Mouse (Mus musculus) ES-Bruce4 (cell line): Measurements from ENCODE around the gene Plcb1.

Source experiments
- CTCF ChIP-seq: IDR thresholded peaks from one replicate; pipeline ENCODE4 v1.8.1; 2011; ENCODE audit warnings: low read depth, low read length
- EP300 ChIP-seq: IDR thresholded peaks from 2 replicates; pipeline ENCODE4 v1.6.1; 2011; ENCODE audit warnings: low read depth, low read length; ENCODE audit not compliant: insufficient read depth
- POLR2A ChIP-seq: IDR thresholded peaks from one replicate; pipeline ENCODE4 v1.8.1; 2011; ENCODE audit warnings: low read length; ENCODE audit not compliant: insufficient read depth

GRCm38 (mm10) chr2:135123695-135124343 is 338.0 kb downstream of the Plcb1 start:
- no peak for TF ChIP-seq POLR2A
- TF ChIP-seq EP300: no peak
- no peak for TF ChIP-seq CTCF
